ENCODE assay signal across 8 mouse cellular contexts in genomic region chr2:131160671-131161111, GRCm38 (mm10). TPM values are rescaled to one million over a fixed set of nuclear protein-coding genes. Genes with fewer than 3 reads are reported as not detected.
DNase-seq lines count a peak whose midpoint lies in the region; ATAC-seq lines count a peak whose summit lies in the region.

No protein-coding gene starts in this region.

- peak; percentile 30 to 39 for DNase-seq in right cerebral cortex, adult 2 months (ENCODE audit: low spot score in 2 of 2)
- no peak for DNase-seq in right cerebral cortex, postnatal 36 days (ENCODE audit: low spot score in 2 of 2)
- DNase-seq in hindbrain, embryonic 11.5 days (ENCODE audit: low spot score) = no peak
- DNase-seq in ovary, adult 18-20 months (ENCODE audit: low spot score) = no peak
- no peak for DNase-seq in gastrocnemius, postnatal 10 days

- peak overlapping the region; percentile 78 for H3K4me3 ChIP-seq in embryonic facial prominence, embryonic 12.5 days
- peak overlapping the region; percentile 78 for H3K4me3 ChIP-seq in hindbrain, embryonic 11.5 days (ENCODE audit: low read depth, low read length)
- peak overlapping the region; percentile 71 for H3K4me3 ChIP-seq in limb, embryonic 15.5 days
- H3K4me3 ChIP-seq in midbrain, embryonic 15.5 days = peak overlapping the region; percentile 82

- WGBS in embryonic facial prominence, embryonic 12.5 days = under 1% methylated on average over 17 of the region's 17 CpGs
- 2% methylated on average over 17 of the region's 17 CpGs for WGBS in hindbrain, embryonic 11.5 days
- 1% methylated on average over 17 of the region's 17 CpGs for WGBS in limb, embryonic 15.5 days
- WGBS in midbrain, embryonic 15.5 days = under 1% methylated on average over 17 of the region's 17 CpGs

- H3K9ac ChIP-seq in embryonic facial prominence, embryonic 12.5 days = peak overlapping the region; percentile 73
- peak overlapping the region; percentile 60 for H3K9ac ChIP-seq in hindbrain, embryonic 11.5 days (ENCODE audit: low read depth, low read length)
- peak overlapping the region; percentile 68 for H3K9ac ChIP-seq in limb, embryonic 15.5 days
- peak overlapping the region; percentile 79 for H3K9ac ChIP-seq in midbrain, embryonic 15.5 days

- peak overlapping the region; percentile 91 for H3K4me2 ChIP-seq in embryonic facial prominence, embryonic 12.5 days (replicated peaks)
- H3K4me2 ChIP-seq in hindbrain, embryonic 11.5 days (replicated peaks; ENCODE audit: low read depth, low read length) = peak overlapping the region; percentile 68
- peak overlapping the region; percentile 86 for H3K4me2 ChIP-seq in limb, embryonic 15.5 days
- peak overlapping the region; percentile 63 for H3K4me2 ChIP-seq in midbrain, embryonic 15.5 days

- no peaks in the 10 kb centered on the region for H3K27me3 ChIP-seq in embryonic facial prominence, embryonic 12.5 days
- H3K27me3 ChIP-seq in hindbrain, embryonic 11.5 days (ENCODE audit: control insufficient read depth, insufficient read depth, low read length) = no peaks in the 10 kb centered on the region
- H3K27me3 ChIP-seq in limb, embryonic 15.5 days = no peaks in the 10 kb centered on the region
- no peaks in the 10 kb centered on the region for H3K27me3 ChIP-seq in midbrain, embryonic 15.5 days (replicated peaks)

- H3K36me3 ChIP-seq in embryonic facial prominence, embryonic 12.5 days = no peaks in the 10 kb centered on the region
- no peaks in the 10 kb centered on the region for H3K36me3 ChIP-seq in hindbrain, embryonic 11.5 days (ENCODE audit: control insufficient read depth, insufficient read depth, low read length)
- no peaks in the 10 kb centered on the region for H3K36me3 ChIP-seq in limb, embryonic 15.5 days
- no peaks in the 10 kb centered on the region for H3K36me3 ChIP-seq in midbrain, embryonic 15.5 days (replicated peaks)

- H3K9me3 ChIP-seq in embryonic facial prominence, embryonic 12.5 days = no peaks in the 10 kb centered on the region
- no peaks in the 10 kb centered on the region for H3K9me3 ChIP-seq in hindbrain, embryonic 11.5 days (ENCODE audit: control insufficient read depth, low read length)
- H3K9me3 ChIP-seq in limb, embryonic 15.5 days = no peaks in the 10 kb centered on the region
- 0 out of 2 replicates have a peak, but pooled peaks cover 4% of the 10 kb centered on the region for H3K9me3 ChIP-seq in midbrain, embryonic 15.5 days

- H3K4me1 ChIP-seq in embryonic facial prominence, embryonic 12.5 days = peaks cover 30% of the 10 kb centered on the region
- H3K4me1 ChIP-seq in hindbrain, embryonic 11.5 days (replicated peaks; ENCODE audit: control insufficient read depth, insufficient read depth, low read length) = no peaks in the 10 kb centered on the region
- peaks cover 18% of the 10 kb centered on the region for H3K4me1 ChIP-seq in limb, embryonic 15.5 days
- H3K4me1 ChIP-seq in midbrain, embryonic 15.5 days = peaks cover 33% of the 10 kb centered on the region

- peak overlapping the region; percentile 90 for H3K27ac ChIP-seq in embryonic facial prominence, embryonic 12.5 days
- H3K27ac ChIP-seq in hindbrain, embryonic 11.5 days (ENCODE audit: low read depth, low read length) = peak overlapping the region; percentile 81
- peak overlapping the region; percentile 89 for H3K27ac ChIP-seq in limb, embryonic 15.5 days
- H3K27ac ChIP-seq in midbrain, embryonic 15.5 days = peak overlapping the region; percentile 91

- ATAC-seq in embryonic facial prominence, embryonic 12.5 days (ENCODE audit: insufficient number of reproducible peaks, insufficient read depth, low FRiP score, low TSS enrichment) = no peak
- no peak for ATAC-seq in hindbrain, embryonic 11.5 days (ENCODE audit: low FRiP score)
- ATAC-seq in limb, embryonic 15.5 days (ENCODE audit: insufficient number of reproducible peaks, low FRiP score, low TSS enrichment, low read depth) = no peak
- peak; percentile 1; the same call in 1 of the 2 replicates for ATAC-seq in midbrain, embryonic 15.5 days (replicated peaks)

RNA-seq across cellular contexts. Expression of gene 1700037H04Rik, which starts 0.8 kb away (rescaled TPM):
- 74.1 and 79.5 TPM in 2 replicates for polyA plus RNA-seq in embryonic facial prominence, embryonic 12.5 days (2016; fragmentation: Nextera tagmentation; extraction: Ambion mirVana)
- polyA plus RNA-seq in hindbrain, embryonic 11.5 days (2014; fragmentation: Nextera tagmentation; extraction: Ambion mirVana) = 122 and 123 TPM in 2 replicates
- 53.6 and 56.0 TPM in 2 replicates for polyA plus RNA-seq in limb, embryonic 15.5 days (2015; fragmentation: Nextera tagmentation; extraction: Ambion mirVana)
- polyA plus RNA-seq in midbrain, embryonic 15.5 days (2015; fragmentation: Nextera tagmentation; extraction: Ambion mirVana) = 71.2 and 81.5 TPM in 2 replicates
- 1 to 10 TPM; 7.2 to 9.3 TPM for total RNA-seq in gastrocnemius, postnatal 10 days (2021)

RNA-seq across cellular contexts. Expression of gene Cenpb, which starts 19.2 kb away (rescaled TPM):
- 12.6 and 14.8 TPM in 2 replicates for polyA plus RNA-seq in embryonic facial prominence, embryonic 12.5 days (2016; fragmentation: Nextera tagmentation; extraction: Ambion mirVana)
- polyA plus RNA-seq in hindbrain, embryonic 11.5 days (2014; fragmentation: Nextera tagmentation; extraction: Ambion mirVana) = 8.8 and 9.0 TPM in 2 replicates
- 9.6 and 12.0 TPM in 2 replicates for polyA plus RNA-seq in limb, embryonic 15.5 days (2015; fragmentation: Nextera tagmentation; extraction: Ambion mirVana)
- polyA plus RNA-seq in midbrain, embryonic 15.5 days (2015; fragmentation: Nextera tagmentation; extraction: Ambion mirVana) = 16.0 and 16.4 TPM in 2 replicates
- total RNA-seq in gastrocnemius, postnatal 10 days (2021) = 10 to 100 TPM; 58.4 to 59.5 TPM

RNA-seq across cellular contexts. Expression of gene Cdc25b, which starts 26.1 kb away (rescaled TPM):
- polyA plus RNA-seq in embryonic facial prominence, embryonic 12.5 days (2016; fragmentation: Nextera tagmentation; extraction: Ambion mirVana) = 48.8 and 52.3 TPM in 2 replicates
- 102 and 106 TPM in 2 replicates for polyA plus RNA-seq in hindbrain, embryonic 11.5 days (2014; fragmentation: Nextera tagmentation; extraction: Ambion mirVana)
- 51.2 and 51.3 TPM in 2 replicates for polyA plus RNA-seq in limb, embryonic 15.5 days (2015; fragmentation: Nextera tagmentation; extraction: Ambion mirVana)
- polyA plus RNA-seq in midbrain, embryonic 15.5 days (2015; fragmentation: Nextera tagmentation; extraction: Ambion mirVana) = 23.9 and 27.0 TPM in 2 replicates
- 10 to 100 TPM in 1 of 2 experiments, 1 to 10 TPM in 1; 9.4 to 13.0 TPM for total RNA-seq in gastrocnemius, postnatal 10 days (2021)

RNA-seq across cellular contexts. Expression of gene Spef1, which starts 26.4 kb away (rescaled TPM):
- 4.9 and 5.2 TPM in 2 replicates for polyA plus RNA-seq in embryonic facial prominence, embryonic 12.5 days (2016; fragmentation: Nextera tagmentation; extraction: Ambion mirVana)
- polyA plus RNA-seq in hindbrain, embryonic 11.5 days (2014; fragmentation: Nextera tagmentation; extraction: Ambion mirVana) = 7.7 and 9.4 TPM in 2 replicates
- 5.3 and 6.1 TPM in 2 replicates for polyA plus RNA-seq in limb, embryonic 15.5 days (2015; fragmentation: Nextera tagmentation; extraction: Ambion mirVana)
- polyA plus RNA-seq in midbrain, embryonic 15.5 days (2015; fragmentation: Nextera tagmentation; extraction: Ambion mirVana) = 10.6 and 11.3 TPM in 2 replicates
- total RNA-seq in gastrocnemius, postnatal 10 days (2021) = 1 to 10 TPM; 3.8 to 4.5 TPM

RNA-seq across cellular contexts. Expression of gene Gm11037, which starts 27.4 kb away (rescaled TPM):
- not detected in 2 replicates for polyA plus RNA-seq in embryonic facial prominence, embryonic 12.5 days (2016; fragmentation: Nextera tagmentation; extraction: Ambion mirVana)
- not detected in 2 replicates for polyA plus RNA-seq in hindbrain, embryonic 11.5 days (2014; fragmentation: Nextera tagmentation; extraction: Ambion mirVana)
- not detected in 2 replicates for polyA plus RNA-seq in limb, embryonic 15.5 days (2015; fragmentation: Nextera tagmentation; extraction: Ambion mirVana)
- polyA plus RNA-seq in midbrain, embryonic 15.5 days (2015; fragmentation: Nextera tagmentation; extraction: Ambion mirVana) = not detected in 2 replicates
- not detected for total RNA-seq in gastrocnemius, postnatal 10 days (2021)

Comparison
In these comparisons a context has a peak if more than half of its experiments do, and no peak if none do; other contexts are left out.
1. DNase-seq: peak in right cerebral cortex, adult 2 months (2 of 2); none in right cerebral cortex, postnatal 36 days (0 of 2), hindbrain, embryonic 11.5 days (single experiment), ovary, adult 18-20 months (single experiment) and gastrocnemius, postnatal 10 days (single experiment).
2. Peak in every context shown above with its lines, with median percentiles within 50 percentile points of each other: H3K27ac ChIP-seq, H3K4me2 ChIP-seq, H3K4me3 ChIP-seq and H3K9ac ChIP-seq.